Mouse (Mus musculus): ENCODE data around the gene Dhrs1. TPM values are rescaled to one million over a fixed set of nuclear protein-coding genes. Genes with fewer than 3 reads are reported as not detected.

Dhrs1 gene
- total and polyA plus RNA-seq, 3 experiments: 35.4 to 82.9 (median 40.2) TPM

GRCm38 (mm10) chr14:55747051-55747847 lies 1.8 kb upstream of the Dhrs1 start:
- no peak for DNase-seq
- Histone ChIP-seq H3K4me1 (ENCODE audit: control insufficient read depth, insufficient read depth, low read length) (peaks cover 4% of the 10 kb centered on the region), H3K9ac (ENCODE audit: low read depth, low read length) (no peak overlapping the region), H3K36me3 (ENCODE audit: control insufficient read depth, insufficient read depth, low read length) (no peaks in the 10 kb centered on the region), H3K4me3 (no peak overlapping the region), H3K79me2 (replicated peaks; ENCODE audit: control insufficient read depth, insufficient read depth, low read length) (no peaks in the 10 kb centered on the region), H3K27ac (no peak overlapping the region), H3K27me3 (ENCODE audit: control insufficient read depth, insufficient read depth, low read length) (no peaks in the 10 kb centered on the region)
- intact Hi-C loops (cut with DNase I): no loop called here
- WGBS: 80% methylated on average over 10 of the region's 10 CpGs
- TF ChIP-seq POLR2A (IDR thresholded peaks at IDR 0.05; ENCODE audit: insufficient read depth, low read depth, low read length) (no peak), CTCF (IDR thresholded peaks at IDR 0.05) (no peak), EP300 (IDR thresholded peaks at IDR 0.05; ENCODE audit: insufficient read depth, low read depth, low read length) (no peak)

GRCm38 (mm10) chr14:55745861-55746237 lies 359 bp upstream of the Dhrs1 start:
- no peaks in the 10 kb centered on the region for H3K36me3 ChIP-seq (ENCODE audit: control insufficient read depth, insufficient read depth, low read length)
- peak overlapping the region; percentile 85 for H3K27ac ChIP-seq

GRCm38 (mm10) chr14:55743711-55744110 lies 1.8 kb downstream of the Dhrs1 start:
- WGBS: 12% methylated on average over 10 of the region's 10 CpGs
- H3K9ac ChIP-seq (ENCODE audit: low read depth, low read length): peak overlapping the region; percentile 32; the same call in 1 of the 2 replicates

More at GRCm38 (mm10) chr14:55745861-55746237, 359 bp upstream of the Dhrs1 start:
- no peak for TF ChIP-seq EP300 (IDR thresholded peaks at IDR 0.05; ENCODE audit: insufficient read depth, low read depth, low read length)
- TF ChIP-seq CTCF (IDR thresholded peaks at IDR 0.05): 0 out of 2 replicates have a peak, but pooled peaks have one; percentile 0
- no peak for DNase-seq
- Histone ChIP-seq H3K27me3 (ENCODE audit: control insufficient read depth, insufficient read depth, low read length) (no peaks in the 10 kb centered on the region), H3K4me3 (peak overlapping the region; percentile 89), H3K79me2 (replicated peaks; ENCODE audit: control insufficient read depth, insufficient read depth, low read length) (no peaks in the 10 kb centered on the region), H3K4me1 (ENCODE audit: control insufficient read depth, insufficient read depth, low read length) (peaks cover 4% of the 10 kb centered on the region), H3K9ac (ENCODE audit: low read depth, low read length) (peak overlapping the region; percentile 82)
- WGBS: under 1% methylated on average over 31 of the region's 31 CpGs
- intact Hi-C loops (cut with DNase I): loop anchor here (2.0 kb wide), 1 partner anchor 117 kb away; no protein-coding TSS in a partner anchor

GRCm38 (mm10) chr14:55737086-55737687 lies 8.3 kb downstream of the Dhrs1 start:
- no peak overlapping the region for H3K27ac ChIP-seq
- H3K79me2 ChIP-seq (replicated peaks; ENCODE audit: control insufficient read depth, insufficient read depth, low read length): no peaks in the 10 kb centered on the region
- no peak for TF ChIP-seq CTCF (IDR thresholded peaks at IDR 0.05)
- TF ChIP-seq POLR2A (IDR thresholded peaks at IDR 0.05; ENCODE audit: insufficient read depth, low read depth, low read length): no peak
- no peak for TF ChIP-seq EP300 (IDR thresholded peaks at IDR 0.05; ENCODE audit: insufficient read depth, low read depth, low read length)
- DNase-seq: no peak
- WGBS: 86% methylated on average over 9 of the region's 9 CpGs
- H3K4me3 ChIP-seq: no peak overlapping the region
- H3K9ac ChIP-seq (ENCODE audit: low read depth, low read length): no peak overlapping the region
- intact Hi-C loops (cut with DNase I): no loop called here
- no peaks in the 10 kb centered on the region for H3K36me3 ChIP-seq (ENCODE audit: control insufficient read depth, insufficient read depth, low read length)
- no peaks in the 10 kb centered on the region for H3K27me3 ChIP-seq (ENCODE audit: control insufficient read depth, insufficient read depth, low read length)
- no peaks in the 10 kb centered on the region for H3K4me1 ChIP-seq (ENCODE audit: control insufficient read depth, insufficient read depth, low read length)

More at GRCm38 (mm10) chr14:55743711-55744110, 1.8 kb downstream of the Dhrs1 start:
- intact Hi-C loops (cut with DNase I): loop anchor here (1.0 to 2.0 kb wide), 3 partner anchors 21 to 115 kb away; partner anchors contain the start of gene Rabggta
- peak; percentile 85 to 91 for DNase-seq
- Histone ChIP-seq H3K4me3 (no peak overlapping the region), H3K79me2 (replicated peaks; ENCODE audit: control insufficient read depth, insufficient read depth, low read length) (no peaks in the 10 kb centered on the region), H3K27ac (no peak overlapping the region), H3K4me1 (ENCODE audit: control insufficient read depth, insufficient read depth, low read length) (peaks cover 4% of the 10 kb centered on the region), H3K27me3 (ENCODE audit: control insufficient read depth, insufficient read depth, low read length) (no peaks in the 10 kb centered on the region), H3K36me3 (ENCODE audit: control insufficient read depth, insufficient read depth, low read length) (no peaks in the 10 kb centered on the region)
- TF ChIP-seq POLR2A (IDR thresholded peaks at IDR 0.05; ENCODE audit: insufficient read depth, low read depth, low read length) (no peak), CTCF (IDR thresholded peaks at IDR 0.05) (no peak), EP300 (IDR thresholded peaks at IDR 0.05; ENCODE audit: insufficient read depth, low read depth, low read length) (peak; percentile 93; the same call in 1 of the 2 replicates)

- TF ChIP-seq POLR2A (IDR thresholded peaks at IDR 0.05; ENCODE audit: insufficient read depth, low read depth, low read length): no peak
- TF ChIP-seq EP300 (IDR thresholded peaks at IDR 0.05; ENCODE audit: insufficient read depth, low read depth, low read length): no peak
- TF ChIP-seq CTCF (IDR thresholded peaks at IDR 0.05): no peak
- Histone ChIP-seq H3K4me3 (no peak overlapping the region), H3K9ac (ENCODE audit: low read depth, low read length) (no peak overlapping the region), H3K27ac (no peak overlapping the region), H3K4me1 (ENCODE audit: control insufficient read depth, insufficient read depth, low read length) (no peaks in the 10 kb centered on the region), H3K79me2 (replicated peaks; ENCODE audit: control insufficient read depth, insufficient read depth, low read length) (no peaks in the 10 kb centered on the region), H3K27me3 (ENCODE audit: control insufficient read depth, insufficient read depth, low read length) (no peaks in the 10 kb centered on the region), H3K36me3 (ENCODE audit: control insufficient read depth, insufficient read depth, low read length) (no peaks in the 10 kb centered on the region)
- DNase-seq: no peak
- WGBS: 70% methylated on average over 4 of the region's 4 CpGs
- intact Hi-C loops (cut with DNase I): no loop called here
Observed at GRCm38 (mm10) chr14:55735758-55736157, 9.7 kb downstream of the Dhrs1 start.

GRCm38 (mm10) chr14:55735334-55735733 lies 10.2 kb downstream of the Dhrs1 start:
- Histone ChIP-seq H3K27me3 (ENCODE audit: control insufficient read depth, insufficient read depth, low read length) (no peaks in the 10 kb centered on the region), H3K36me3 (ENCODE audit: control insufficient read depth, insufficient read depth, low read length) (no peaks in the 10 kb centered on the region), H3K9ac (ENCODE audit: low read depth, low read length) (no peak overlapping the region), H3K27ac (no peak overlapping the region), H3K4me1 (ENCODE audit: control insufficient read depth, insufficient read depth, low read length) (no peaks in the 10 kb centered on the region), H3K4me3 (no peak overlapping the region), H3K79me2 (replicated peaks; ENCODE audit: control insufficient read depth, insufficient read depth, low read length) (no peaks in the 10 kb centered on the region)
- 50% methylated on average over 3 of the region's 3 CpGs for WGBS
- DNase-seq: no peak
- TF ChIP-seq POLR2A (IDR thresholded peaks at IDR 0.05; ENCODE audit: insufficient read depth, low read depth, low read length): no peak
- no peak for TF ChIP-seq EP300 (IDR thresholded peaks at IDR 0.05; ENCODE audit: insufficient read depth, low read depth, low read length)
- TF ChIP-seq CTCF (IDR thresholded peaks at IDR 0.05): no peak
- intact Hi-C loops (cut with DNase I): no loop called here

Measured in heart, adult 2 months (tissue).